Mouse (Mus musculus) cortical plate, adult 2 months (tissue): Measurements from ENCODE around the gene Fzd5.
A peak's percentile ranks its signal among the peaks of the same experiment; 100 is the strongest.

Experiments used
- CTCF ChIP-seq: fragments of 200-500 bp; IDR thresholded peaks from 2 replicates; pipeline ENCODE4 v1.5.1; 2011; ENCODE audit warnings: mild to moderate bottlenecking, control low read depth, low read length; ENCODE audit not compliant: insufficient read depth; ENCODE audit errors: extremely low read depth
- POLR2A ChIP-seq: fragments of 200-500 bp; IDR thresholded peaks from 2 replicates; pipeline ENCODE4 v1.6.1; 2011; ENCODE audit warnings: mild to moderate bottlenecking, low read length, control low read depth; ENCODE audit not compliant: insufficient read depth; ENCODE audit errors: extremely low read depth

- TF ChIP-seq POLR2A (0 out of 2 replicates have a peak, but pooled peaks have one; percentile 27), CTCF (no peak)
These were observed at the start of gene Fzd5 for GRCm38 (mm10) chr1:64737502-64738179.
